Mouse (Mus musculus): ENCODE data around the gene Fam160a1.

GRCm38 (mm10) chr3:85616389-85616788, 200.7 kb downstream of the Fam160a1 start:
- TF ChIP-seq CTCF (IDR thresholded peaks at IDR 0.05; ENCODE audit: low read depth, low read length): no peak
- no peak for TF ChIP-seq POLR2A (IDR thresholded peaks at IDR 0.05; ENCODE audit: insufficient read depth, low read length)
- TF ChIP-seq EP300 (IDR thresholded peaks at IDR 0.05; ENCODE audit: insufficient read depth, low read depth, low read length): no peak
